Mouse (Mus musculus): ENCODE results near the gene Fbxl5. TPM values are rescaled to one million over a fixed set of nuclear protein-coding genes. Genes with fewer than 3 reads are reported as not detected.

Gene Fbxl5
- 13.2 and 14.9 TPM in 2 replicates for polyA plus RNA-seq (2012; rRNA removed)

GRCm38 (mm10) chr5:43821538-43821937 is at the start of gene Fbxl5:
TSS of gene Fbxl5 (minus strand) at chr5:43821638.

GRCm38 (mm10) chr5:43868253-43868652 is 46.8 kb upstream of the Fbxl5 start, which contains the start of gene Cd38:
TSS of gene Cd38 (plus strand) at chr5:43868553.

GRCm38 (mm10) chr5:43818695-43819094 is 2.7 kb downstream of the Fbxl5 start, which contains the start of gene Bst1:
TSS of gene Bst1 (plus strand) at chr5:43818885.

Other genes starting within 250 kb of the Fbxl5 start
- gene Cc2d2a, start 159.3 kb downstream of the Fbxl5 start, polyA plus RNA-seq (2012; rRNA removed) = 1.9 TPM in 2 replicates
- gene Bst1, start 2.8 kb downstream of the Fbxl5 start, polyA plus RNA-seq (2012; rRNA removed) = 0.47 and 0.82 TPM in 2 replicates
- gene Cd38, start 46.9 kb upstream of the Fbxl5 start, polyA plus RNA-seq (2012; rRNA removed) = 43.6 and 71.8 TPM in 2 replicates
- gene Gm7879, start 91.5 kb upstream of the Fbxl5 start, polyA plus RNA-seq (2012; rRNA removed) = 0.42 and 0.49 TPM in 2 replicates
- gene Fgfbp1, start 160.1 kb upstream of the Fbxl5 start, polyA plus RNA-seq (2012; rRNA removed) = 36.3 and 43.2 TPM in 2 replicates